Mouse (Mus musculus) CH12.LX (cell line): ENCODE data around the gene Pabpn1l.

Source experiments
- CHD2 ChIP-seq: IDR thresholded peaks from 2 replicates; pipeline ENCODE4 v1.6.1; 2011; ENCODE audit warnings: low read length, improper control_type of control experiment
- CTCF ChIP-seq, 2 experiments: IDR thresholded peaks in 1 of 2; conservative IDR thresholded peaks in 1 of 2; 2 replicates each; pipeline ENCODE4 v1.5.1; 2011 to 2012; ENCODE audit warnings: low read depth in 2 of 2, low read length in 2 of 2, improper control_type of control experiment in 1 of 2, inconsistent platforms in 1 of 2, mild to moderate bottlenecking in 1 of 2, moderate library complexity in 1 of 2
- E2F4 ChIP-seq: IDR thresholded peaks from 2 replicates; pipeline ENCODE4 v1.6.1; 2011; ENCODE audit warnings: low read depth, low read length, improper control_type of control experiment; ENCODE audit not compliant: insufficient replicate concordance
- ELF1 ChIP-seq: IDR thresholded peaks from 2 replicates; pipeline ENCODE4 v1.6.1; 2014; ENCODE audit warnings: low read depth, mild to moderate bottlenecking, inconsistent platforms, low read length, improper control_type of control experiment
- EP300 ChIP-seq: IDR thresholded peaks from 2 replicates; pipeline ENCODE4 v1.6.1; 2011; ENCODE audit warnings: low read length, improper control_type of control experiment
- HCFC1 ChIP-seq: IDR thresholded peaks from 2 replicates; pipeline ENCODE4 v1.6.1; 2012; ENCODE audit warnings: low read depth, mild to moderate bottlenecking, inconsistent platforms, low read length, improper control_type of control experiment
- MAFK ChIP-seq: IDR thresholded peaks from 2 replicates; pipeline ENCODE4 v1.6.1; 2011; ENCODE audit warnings: low read length, improper control_type of control experiment; ENCODE audit not compliant: insufficient replicate concordance
- MAX ChIP-seq: IDR thresholded peaks from 2 replicates; pipeline ENCODE4 v1.6.1; 2011; ENCODE audit warnings: low read length, improper control_type of control experiment
- POLR2A ChIP-seq: IDR thresholded peaks from 2 replicates; pipeline ENCODE4 v1.6.1; 2011; ENCODE audit warnings: low read depth, mild to moderate bottlenecking, improper control_type of control experiment, low read length
- RCOR1 ChIP-seq: conservative IDR thresholded peaks from 2 replicates; pipeline ENCODE4 v1.6.1; 2012; ENCODE audit warnings: low read depth, mild to moderate bottlenecking, inconsistent platforms, low read length, improper control_type of control experiment
- USF1 ChIP-seq: IDR thresholded peaks from 2 replicates; pipeline ENCODE4 v1.6.1; 2014; ENCODE audit warnings: low read depth, mild to moderate bottlenecking, inconsistent platforms, low read length, improper control_type of control experiment
- ZKSCAN1 ChIP-seq: IDR thresholded peaks from 2 replicates; pipeline ENCODE4 v1.6.1; 2012; ENCODE audit warnings: low read depth, inconsistent platforms, low read length, improper control_type of control experiment, borderline replicate concordance
- ZMIZ1 ChIP-seq: IDR thresholded peaks from 2 replicates; pipeline ENCODE4 v1.6.1; 2012; ENCODE audit warnings: low read depth, mild to moderate bottlenecking, inconsistent platforms, low read length, improper control_type of control experiment
- ZNF384 ChIP-seq: IDR thresholded peaks from 2 replicates; pipeline ENCODE4 v1.6.1; 2012; ENCODE audit warnings: low read depth, low read length, improper control_type of control experiment, inconsistent platforms

GRCm38 (mm10) chr8:122666827-122667226 lies 44.3 kb upstream of the Pabpn1l start:
- no peak for TF ChIP-seq CTCF (conservative IDR thresholded peaks at IDR 0.05 in 1 of 2, IDR thresholded peaks at IDR 0.05 in 1 of 2; ENCODE audit: low read depth in 2 of 2, low read length in 2 of 2)
- TF ChIP-seq ZNF384: no peak
- TF ChIP-seq MAX: no peak
- no peak for TF ChIP-seq POLR2A
- TF ChIP-seq USF1: no peak
- no peak for TF ChIP-seq ZMIZ1
- TF ChIP-seq E2F4: no peak
- no peak for TF ChIP-seq ELF1
- TF ChIP-seq HCFC1: no peak
- TF ChIP-seq RCOR1: no peak
- no peak for TF ChIP-seq MAFK
- TF ChIP-seq ZKSCAN1: no peak
- TF ChIP-seq EP300: no peak
- TF ChIP-seq CHD2: no peak
